Mouse (Mus musculus): ENCODE measurements at regions not wholly inside any gene's neighbourhood (a gene's known extent, or its start where the extent isn't known, plus 50 kb on each side); places are given as distances from the start of the nearest gene placed in this dataset.

DNA sequence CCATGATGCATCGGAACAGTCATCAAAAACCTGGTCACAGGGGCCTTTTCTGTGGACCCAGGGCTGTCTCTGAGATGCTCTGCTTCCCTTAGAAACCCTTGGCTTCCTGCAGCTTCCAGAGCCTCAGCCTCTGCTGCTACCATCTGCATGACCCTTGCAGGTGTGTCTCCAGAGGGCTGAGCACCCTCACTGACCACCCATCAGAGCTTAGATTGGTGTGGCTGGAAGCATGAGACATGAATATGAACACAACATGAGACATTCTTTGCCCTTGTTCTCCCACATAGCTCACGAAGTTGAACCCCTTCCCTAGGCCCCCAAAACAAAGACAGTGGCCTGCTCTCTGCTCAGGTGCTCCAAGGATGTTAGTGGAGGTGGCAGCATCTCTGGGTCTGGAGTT lies 90.1 kb downstream of the Dll1 start:
- Histone ChIP-seq H3K36me3 (replicated peaks; ENCODE audit: control insufficient read depth, insufficient read depth, low read depth) (no peaks in the 10 kb centered on the region), H3K9ac (replicated peaks) (no peak overlapping the region), H3K9me3 (ENCODE audit: control insufficient read depth, low read length) (no peaks in the 10 kb centered on the region), H3K27ac (no peak overlapping the region), H3K4me3 (ENCODE audit: insufficient read depth in 1 of 2, low read depth in 2 of 2, low read length in 2 of 2) (no peak overlapping the region), H3K4me1 (replicated peaks; ENCODE audit: control insufficient read depth in 2 of 2, insufficient read depth in 2 of 2, low read length in 1 of 2) (peaks cover 0 to 2% of the 10 kb centered on the region in 2 experiments; a peak in 1 of 4 replicates), H3K27me3 (ENCODE audit: control insufficient read depth, insufficient read depth, low read length) (no peaks in the 10 kb centered on the region), H3K4me2 (ENCODE audit: low read depth) (no peak overlapping the region)
- TF ChIP-seq CTCF (IDR thresholded peaks at IDR 0.05; ENCODE audit: low read depth) = no peak
- no peak for TF ChIP-seq EP300 (IDR thresholded peaks at IDR 0.05; ENCODE audit: low read depth)
- ATAC-seq (ENCODE audit: insufficient read depth) = no peak
- 46% methylated on average over 2 of the region's 2 CpGs for WGBS (ENCODE audit: insufficient replicate concordance)
- no peak for DNase-seq (ENCODE audit: low read depth in 3 of 3, low spot score in 3 of 3)

DNA sequence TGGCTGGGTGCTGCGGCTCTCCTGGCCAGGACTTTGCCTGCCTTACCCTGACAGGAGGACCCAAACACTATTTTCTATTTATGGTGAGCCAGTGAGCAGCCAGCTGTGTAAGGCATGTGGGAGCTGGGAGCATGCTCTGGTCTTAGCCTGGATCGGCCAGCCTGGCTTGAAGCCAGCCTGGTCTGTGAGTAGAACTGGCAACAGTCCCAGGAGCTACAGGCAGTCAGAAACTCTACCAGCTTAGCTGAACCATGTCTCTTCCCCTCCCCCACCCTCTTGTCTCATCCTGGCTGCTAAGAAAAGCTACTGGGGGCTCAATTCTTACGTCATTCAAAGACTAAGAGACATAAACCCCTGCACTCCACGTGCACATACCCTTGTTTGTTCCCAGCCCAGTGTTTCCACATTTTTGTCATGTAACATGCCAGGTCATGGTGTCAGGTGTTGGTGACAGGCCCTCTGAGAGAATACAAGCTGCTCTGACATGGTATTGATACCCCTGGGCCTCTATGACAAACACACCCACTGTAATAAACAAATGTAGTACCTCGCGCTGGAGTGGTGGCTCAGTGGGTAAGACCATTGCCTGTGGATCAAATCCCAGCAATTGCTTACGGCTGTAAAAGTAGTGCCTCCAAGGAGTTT lies 91.2 kb downstream of the Dll1 start:
- Histone ChIP-seq H3K9ac (replicated peaks) (no peak overlapping the region), H3K9me3 (ENCODE audit: control insufficient read depth, low read length) (no peaks in the 10 kb centered on the region), H3K4me3 (ENCODE audit: insufficient read depth in 1 of 2, low read depth in 2 of 2, low read length in 2 of 2) (no peak overlapping the region), H3K27ac (no peak overlapping the region), H3K36me3 (replicated peaks; ENCODE audit: control insufficient read depth, insufficient read depth, low read depth) (no peaks in the 10 kb centered on the region), H3K4me2 (ENCODE audit: low read depth) (no peak overlapping the region), H3K4me1 (replicated peaks; ENCODE audit: control insufficient read depth in 2 of 2, insufficient read depth in 2 of 2, low read length in 1 of 2) (peaks cover 0 to 2% of the 10 kb centered on the region in 2 experiments; a peak in 1 of 4 replicates), H3K27me3 (ENCODE audit: control insufficient read depth, insufficient read depth, low read length) (no peaks in the 10 kb centered on the region)
- DNase-seq (ENCODE audit: low read depth in 3 of 3, low spot score in 3 of 3) (no peak), ATAC-seq (ENCODE audit: insufficient read depth) (no peak)
- WGBS (ENCODE audit: insufficient replicate concordance) = 59% methylated on average over 7 of the region's 7 CpGs
- TF ChIP-seq EP300 (IDR thresholded peaks at IDR 0.05; ENCODE audit: low read depth) (no peak), CTCF (IDR thresholded peaks at IDR 0.05; ENCODE audit: low read depth) (no peak)

DNA sequence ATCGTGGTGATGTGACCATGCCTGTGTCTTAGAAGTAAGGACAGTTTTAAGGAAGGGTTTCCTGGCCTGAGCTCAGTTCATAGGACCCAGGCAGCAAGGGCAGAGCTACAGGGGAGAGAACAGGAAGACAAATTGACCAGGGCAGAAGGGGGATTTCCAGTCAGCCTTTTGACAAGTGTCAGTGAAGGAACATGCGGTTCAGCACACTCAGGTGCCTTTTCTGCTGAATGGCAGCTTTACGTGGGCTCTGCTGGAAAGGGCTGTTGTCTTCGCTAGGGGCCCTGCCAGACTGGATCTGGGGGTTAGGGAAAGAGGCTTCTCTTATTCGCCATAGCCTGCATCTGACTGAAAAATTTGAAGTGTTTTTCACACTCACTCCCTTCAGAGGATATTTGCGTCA lies 106.8 kb downstream of the Dll1 start:
- no peak overlapping the region for H3K4me2 ChIP-seq (ENCODE audit: low read depth)

DNA sequence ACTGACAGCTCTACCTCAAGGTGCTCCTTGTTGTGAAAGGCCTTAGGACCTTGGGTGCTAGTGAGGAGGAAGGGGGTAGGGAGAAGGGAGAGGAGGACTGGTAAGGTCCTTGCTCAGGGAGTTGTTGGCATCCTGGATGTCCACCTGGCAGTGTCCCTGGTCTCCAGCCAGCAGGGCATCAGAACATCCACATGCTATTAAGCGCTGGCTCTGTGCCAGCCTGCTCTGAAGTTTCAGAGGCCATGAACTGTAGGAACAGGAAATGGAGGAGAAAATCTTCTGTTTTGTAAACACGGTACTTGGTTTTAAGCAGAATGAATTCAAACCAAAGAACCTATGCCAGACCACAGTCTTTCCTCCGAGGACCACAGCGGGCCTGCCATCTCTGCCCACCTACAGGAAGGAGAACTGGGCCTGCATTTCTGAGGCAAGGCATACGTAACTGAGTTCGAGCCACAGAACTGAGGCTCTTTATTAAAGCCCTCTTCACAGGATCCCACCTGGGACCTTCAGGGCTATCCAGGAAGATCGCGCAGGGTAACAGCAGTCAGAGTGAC lies 107.5 kb downstream of the Dll1 start:
- H3K9ac ChIP-seq (replicated peaks) = no peak overlapping the region
- H3K4me2 ChIP-seq (ENCODE audit: low read depth) = no peak overlapping the region
- H3K36me3 ChIP-seq (replicated peaks; ENCODE audit: control insufficient read depth, insufficient read depth, low read depth) = no peaks in the 10 kb centered on the region
- no peak overlapping the region for H3K27ac ChIP-seq
- no peak for ATAC-seq (ENCODE audit: insufficient read depth)
- no peaks in the 10 kb centered on the region for H3K27me3 ChIP-seq (ENCODE audit: control insufficient read depth, insufficient read depth, low read length)
- WGBS (ENCODE audit: insufficient replicate concordance) = 65% methylated on average over 8 of the region's 8 CpGs
- no peak overlapping the region for H3K4me3 ChIP-seq (ENCODE audit: insufficient read depth in 1 of 2, low read depth in 2 of 2, low read length in 2 of 2)
- TF ChIP-seq CTCF (IDR thresholded peaks at IDR 0.05; ENCODE audit: low read depth) (no peak), EP300 (IDR thresholded peaks at IDR 0.05; ENCODE audit: low read depth) (no peak)
- H3K9me3 ChIP-seq (ENCODE audit: control insufficient read depth, low read length) = no peaks in the 10 kb centered on the region
- DNase-seq (ENCODE audit: low read depth in 3 of 3, low spot score in 3 of 3) = no peak
- 0 out of 4 replicates have a peak, but pooled peaks cover 0 to 2% of the 10 kb centered on the region in 2 experiments for H3K4me1 ChIP-seq (replicated peaks; ENCODE audit: control insufficient read depth in 2 of 2, insufficient read depth in 2 of 2, low read length in 1 of 2)

More for the DNA sequence above, 106.8 kb downstream of the Dll1 start:
- DNase-seq (ENCODE audit: low read depth in 3 of 3, low spot score in 3 of 3) = no peak
- no peak overlapping the region for H3K9ac ChIP-seq (replicated peaks)
- H3K4me3 ChIP-seq (ENCODE audit: insufficient read depth in 1 of 2, low read depth in 2 of 2, low read length in 2 of 2) = no peak overlapping the region
- ATAC-seq (ENCODE audit: insufficient read depth) = no peak
- TF ChIP-seq EP300 (IDR thresholded peaks at IDR 0.05; ENCODE audit: low read depth) (no peak), CTCF (IDR thresholded peaks at IDR 0.05; ENCODE audit: low read depth) (no peak)
- no peaks in the 10 kb centered on the region for H3K36me3 ChIP-seq (replicated peaks; ENCODE audit: control insufficient read depth, insufficient read depth, low read depth)
- no peak overlapping the region for H3K27ac ChIP-seq
- no peaks in the 10 kb centered on the region for H3K27me3 ChIP-seq (ENCODE audit: control insufficient read depth, insufficient read depth, low read length)
- no peaks in the 10 kb centered on the region for H3K9me3 ChIP-seq (ENCODE audit: control insufficient read depth, low read length)
- 42% methylated on average over 6 of the region's 6 CpGs for WGBS (ENCODE audit: insufficient replicate concordance)
- H3K4me1 ChIP-seq (replicated peaks; ENCODE audit: control insufficient read depth in 2 of 2, insufficient read depth in 2 of 2, low read length in 1 of 2) = 0 out of 4 replicates have a peak, but pooled peaks cover 0 to 2% of the 10 kb centered on the region in 2 experiments

DNA sequence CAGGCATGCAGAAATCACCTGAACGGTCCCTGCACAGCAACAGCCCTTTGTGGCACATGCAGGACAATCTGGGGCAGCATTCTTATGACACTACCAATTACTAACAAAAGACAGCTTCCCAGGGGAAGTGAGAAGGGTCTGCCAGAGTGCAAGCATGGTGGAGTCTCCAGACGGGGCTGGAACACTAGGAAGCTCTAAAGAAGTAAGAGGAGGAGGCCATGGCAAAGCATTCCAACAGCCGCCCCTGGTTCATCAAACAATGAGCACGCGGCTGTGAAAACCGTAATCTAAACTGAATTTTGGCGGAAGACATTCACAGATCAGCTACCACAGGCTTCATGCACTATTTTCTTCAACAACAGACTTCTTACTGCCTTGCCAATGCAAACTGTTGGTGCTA lies 109.0 kb downstream of the Dll1 start:
- DNase-seq (ENCODE audit: low read depth in 3 of 3, low spot score in 3 of 3) = no peak
- 45% methylated on average over 7 of the region's 7 CpGs for WGBS (ENCODE audit: insufficient replicate concordance)

More for the DNA sequence above, 109.0 kb downstream of the Dll1 start:
- no peaks in the 10 kb centered on the region for H3K9me3 ChIP-seq (ENCODE audit: control insufficient read depth, low read length)
- no peaks in the 10 kb centered on the region for H3K27me3 ChIP-seq (ENCODE audit: control insufficient read depth, insufficient read depth, low read length)
- H3K36me3 ChIP-seq (replicated peaks; ENCODE audit: control insufficient read depth, insufficient read depth, low read depth) = no peaks in the 10 kb centered on the region
- H3K9ac ChIP-seq (replicated peaks) = no peak overlapping the region
- no peak for TF ChIP-seq CTCF (IDR thresholded peaks at IDR 0.05; ENCODE audit: low read depth)
- no peak for TF ChIP-seq EP300 (IDR thresholded peaks at IDR 0.05; ENCODE audit: low read depth)
- 0 out of 4 replicates have a peak, but pooled peaks cover 0 to 2% of the 10 kb centered on the region in 2 experiments for H3K4me1 ChIP-seq (replicated peaks; ENCODE audit: control insufficient read depth in 2 of 2, insufficient read depth in 2 of 2, low read length in 1 of 2)
- H3K27ac ChIP-seq = no peak overlapping the region
- H3K4me3 ChIP-seq (ENCODE audit: insufficient read depth in 1 of 2, low read depth in 2 of 2, low read length in 2 of 2) = no peak overlapping the region
- H3K4me2 ChIP-seq (ENCODE audit: low read depth) = no peak overlapping the region
- no peak for ATAC-seq (ENCODE audit: insufficient read depth)

All from liver, embryonic 14.5 days (tissue).